Mouse (Mus musculus): ENCODE data around the gene Gm20518.

DNA sequence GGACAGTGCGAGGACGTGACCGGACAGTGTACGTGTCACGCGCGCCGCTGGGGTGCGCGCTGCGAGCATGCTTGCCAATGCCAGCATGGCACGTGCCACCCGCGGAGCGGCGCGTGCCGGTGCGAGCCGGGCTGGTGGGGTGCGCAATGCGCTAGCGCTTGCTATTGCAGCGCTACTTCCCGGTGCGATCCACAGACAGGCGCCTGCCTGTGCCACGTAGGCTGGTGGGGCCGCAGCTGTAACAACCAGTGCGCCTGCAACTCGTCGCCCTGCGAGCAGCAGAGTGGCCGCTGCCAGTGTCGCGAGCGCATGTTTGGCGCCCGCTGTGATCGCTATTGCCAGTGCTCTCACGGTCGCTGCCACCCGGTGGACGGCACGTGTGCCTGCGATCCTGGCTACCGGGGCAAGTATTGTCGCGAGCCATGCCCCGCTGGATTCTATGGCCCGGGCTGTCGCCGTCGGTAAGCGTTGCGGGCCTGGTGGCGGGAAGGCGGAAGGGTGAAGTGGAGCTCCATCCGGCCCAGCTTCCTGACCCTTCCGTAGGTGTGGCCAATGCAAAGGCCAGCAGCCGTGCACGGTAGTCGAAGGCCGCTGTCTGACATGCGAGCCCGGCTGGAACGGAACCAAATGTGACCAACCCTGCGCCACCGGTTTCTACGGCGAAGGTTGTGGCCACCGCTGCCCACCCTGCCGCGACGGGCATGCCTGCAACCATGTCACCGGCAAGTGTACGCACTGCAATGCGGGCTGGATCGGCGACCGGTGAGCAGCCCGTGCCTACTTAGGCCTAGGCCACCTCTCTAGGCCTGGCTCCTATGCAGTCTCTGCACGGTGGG lies 88.4 kb downstream of the Gm20518 start:
- TF ChIP-seq POLR2A (IDR thresholded peaks at IDR 0.05; ENCODE audit: borderline replicate concordance, extremely low read depth, low read depth, low read length) (no peak), CTCF (IDR thresholded peaks at IDR 0.05; ENCODE audit: insufficient read depth, low read length) (no peak)

Data from lung, adult 2 months (tissue).